Mouse (Mus musculus): Measurements from ENCODE around the gene Ccdc148. TPM values are rescaled to one million over a fixed set of nuclear protein-coding genes. Genes with fewer than 3 reads are reported as not detected.
A peak's percentile ranks its signal among the peaks of the same experiment; 100 is the strongest.

Ccdc148 gene
- polyA plus RNA-seq (2015; fragmentation: Nextera tagmentation; extraction: Ambion mirVana), result 1.9 and 2.5 TPM in 2 replicates

- Histone ChIP-seq H3K27ac (peak within 1 kb of the TSS; percentile 94), H3K4me2 (ENCODE audit: low read length) (peak within 1 kb of the TSS; percentile 82), H3K36me3 (ENCODE audit: insufficient read depth, low read length) (no peaks in the 10 kb centered on the region), H3K9ac (ENCODE audit: low read depth, low read length) (peak within 1 kb of the TSS; percentile 78), H3K4me1 (replicated peaks; ENCODE audit: insufficient read depth, low read length) (peaks cover 4% of the 10 kb centered on the region; the same call in 1 of the 2 replicates), H3K4me3 (replicated peaks; ENCODE audit: low read depth, low read length) (peak within 1 kb of the TSS; percentile 80), H3K9me3 (replicated peaks; ENCODE audit: low read length) (no peaks in the 10 kb centered on the region), H3K27me3 (ENCODE audit: insufficient read depth, low read length) (no peaks in the 10 kb centered on the region)
- under 1% methylated on average over 37 of the region's 37 CpGs for WGBS
- ATAC-seq (replicated peaks; ENCODE audit: low FRiP score, low read depth) (peak; percentile 98), DNase-seq (ENCODE audit: low spot score) (peak; percentile 98)
- TF ChIP-seq CTCF (IDR thresholded peaks at IDR 0.05; ENCODE audit: low read depth), result no peak
These were observed at the start of gene Ccdc148, which contains the start of gene Pkp4 for GRCm38 (mm10) chr2:59160605-59160963. TSS of gene Ccdc148 (minus strand) at chr2:59160683. TSS of gene Pkp4 (plus strand) at chr2:59160850.

- WGBS, result 50% methylated on average over 9 of the region's 9 CpGs
- Histone ChIP-seq H3K36me3 (ENCODE audit: insufficient read depth, low read length) (no peaks in the 10 kb centered on the region), H3K27ac (no peak overlapping the region), H3K9me3 (replicated peaks; ENCODE audit: low read length) (no peaks in the 10 kb centered on the region), H3K27me3 (ENCODE audit: insufficient read depth, low read length) (no peaks in the 10 kb centered on the region), H3K9ac (ENCODE audit: low read depth, low read length) (no peak overlapping the region), H3K4me2 (ENCODE audit: low read length) (no peak overlapping the region), H3K4me3 (replicated peaks; ENCODE audit: low read depth, low read length) (no peak overlapping the region), H3K4me1 (replicated peaks; ENCODE audit: insufficient read depth, low read length) (peaks cover 9% of the 10 kb centered on the region; the same call in 1 of the 2 replicates)
- TF ChIP-seq CTCF (IDR thresholded peaks at IDR 0.05; ENCODE audit: low read depth), result no peak
- DNase-seq (ENCODE audit: low spot score) (no peak), ATAC-seq (replicated peaks; ENCODE audit: low FRiP score, low read depth) (no peak)
These were observed 47.8 kb upstream of the Ccdc148 start for GRCm38 (mm10) chr2:59208276-59208675.

- H3K27me3 ChIP-seq (ENCODE audit: insufficient read depth, low read length), result no peaks in the 10 kb centered on the region
- H3K27ac ChIP-seq, result no peak overlapping the region
- no peak overlapping the region for H3K9ac ChIP-seq (ENCODE audit: low read depth, low read length)
- ATAC-seq (replicated peaks; ENCODE audit: low FRiP score, low read depth) (no peak), DNase-seq (ENCODE audit: low spot score) (peak; percentile 51)
- no peaks in the 10 kb centered on the region for H3K9me3 ChIP-seq (replicated peaks; ENCODE audit: low read length)
- no peaks in the 10 kb centered on the region for H3K36me3 ChIP-seq (ENCODE audit: insufficient read depth, low read length)
- no peak overlapping the region for H3K4me2 ChIP-seq (ENCODE audit: low read length)
- no peak overlapping the region for H3K4me3 ChIP-seq (replicated peaks; ENCODE audit: low read depth, low read length)
- 32% methylated on average over 5 of the region's 5 CpGs for WGBS
- no peak for TF ChIP-seq CTCF (IDR thresholded peaks at IDR 0.05; ENCODE audit: low read depth)
- H3K4me1 ChIP-seq (replicated peaks; ENCODE audit: insufficient read depth, low read length), result peaks cover 13% of the 10 kb centered on the region; the same call in 1 of the 2 replicates
These were observed 47.2 kb upstream of the Ccdc148 start for GRCm38 (mm10) chr2:59207725-59208124.

GRCm38 (mm10) chr2:59207240-59207639, 46.8 kb upstream of the Ccdc148 start:
- H3K4me3 ChIP-seq (replicated peaks; ENCODE audit: low read depth, low read length), result no peak overlapping the region
- H3K9me3 ChIP-seq (replicated peaks; ENCODE audit: low read length), result no peaks in the 10 kb centered on the region

GRCm38 (mm10) chr2:59206190-59206589, 45.7 kb upstream of the Ccdc148 start:
- 83% methylated on average over 2 of the region's 2 CpGs for WGBS
- Histone ChIP-seq H3K4me1 (replicated peaks; ENCODE audit: insufficient read depth, low read length) (peaks cover 13% of the 10 kb centered on the region; the same call in 1 of the 2 replicates), H3K9me3 (replicated peaks; ENCODE audit: low read length) (no peaks in the 10 kb centered on the region), H3K4me3 (replicated peaks; ENCODE audit: low read depth, low read length) (no peak overlapping the region), H3K9ac (ENCODE audit: low read depth, low read length) (no peak overlapping the region), H3K27me3 (ENCODE audit: insufficient read depth, low read length) (no peaks in the 10 kb centered on the region), H3K4me2 (ENCODE audit: low read length) (no peak overlapping the region), H3K36me3 (ENCODE audit: insufficient read depth, low read length) (no peaks in the 10 kb centered on the region), H3K27ac (no peak overlapping the region)
- TF ChIP-seq CTCF (IDR thresholded peaks at IDR 0.05; ENCODE audit: low read depth), result no peak
- DNase-seq (ENCODE audit: low spot score) (no peak), ATAC-seq (replicated peaks; ENCODE audit: low FRiP score, low read depth) (no peak)

More at GRCm38 (mm10) chr2:59207240-59207639, 46.8 kb upstream of the Ccdc148 start:
- no peak overlapping the region for H3K27ac ChIP-seq
- H3K36me3 ChIP-seq (ENCODE audit: insufficient read depth, low read length), result no peaks in the 10 kb centered on the region
- H3K9ac ChIP-seq (ENCODE audit: low read depth, low read length), result no peak overlapping the region
- H3K4me2 ChIP-seq (ENCODE audit: low read length), result no peak overlapping the region
- 49% methylated on average over 4 of the region's 4 CpGs for WGBS
- no peaks in the 10 kb centered on the region for H3K27me3 ChIP-seq (ENCODE audit: insufficient read depth, low read length)
- H3K4me1 ChIP-seq (replicated peaks; ENCODE audit: insufficient read depth, low read length), result peaks cover 13% of the 10 kb centered on the region; the same call in 1 of the 2 replicates
- TF ChIP-seq CTCF (IDR thresholded peaks at IDR 0.05; ENCODE audit: low read depth), result no peak
- DNase-seq (ENCODE audit: low spot score), result no peak
- ATAC-seq (replicated peaks; ENCODE audit: low FRiP score, low read depth), result no peak

GRCm38 (mm10) chr2:59205092-59205491, 44.6 kb upstream of the Ccdc148 start:
- TF ChIP-seq CTCF (IDR thresholded peaks at IDR 0.05; ENCODE audit: low read depth), result no peak
- H3K4me3 ChIP-seq (replicated peaks; ENCODE audit: low read depth, low read length), result no peak overlapping the region
- no peak overlapping the region for H3K9ac ChIP-seq (ENCODE audit: low read depth, low read length)
- H3K9me3 ChIP-seq (replicated peaks; ENCODE audit: low read length), result no peaks in the 10 kb centered on the region
- H3K36me3 ChIP-seq (ENCODE audit: insufficient read depth, low read length), result no peaks in the 10 kb centered on the region
- peaks cover 13% of the 10 kb centered on the region; the same call in 1 of the 2 replicates for H3K4me1 ChIP-seq (replicated peaks; ENCODE audit: insufficient read depth, low read length)
- H3K27me3 ChIP-seq (ENCODE audit: insufficient read depth, low read length), result no peaks in the 10 kb centered on the region
- H3K4me2 ChIP-seq (ENCODE audit: low read length), result no peak overlapping the region
- 84% methylated on average over 9 of the region's 9 CpGs for WGBS
- no peak overlapping the region for H3K27ac ChIP-seq
- ATAC-seq (replicated peaks; ENCODE audit: low FRiP score, low read depth) (no peak), DNase-seq (ENCODE audit: low spot score) (no peak)
